Mouse (Mus musculus) adipocyte (in vitro differentiated cells): ENCODE data around the gene Ccdc88c.

Source experiments
- DNase-seq: peaks from one replicate; pipeline ENCODE4 v3.0.0-alpha.2; 2016; ENCODE audit warnings: low spot score

The Ccdc88c gene

GRCm38 (mm10) chr12:101028954-101029731 is at the start of gene Ccdc88c:
Ccdc88c (minus strand) TSS chr12:101029056.
- DNase-seq: peak; percentile 74

GRCm38 (mm10) chr12:101077955-101078354 is 49.1 kb upstream of the Ccdc88c start:
- DNase-seq: no peak

GRCm38 (mm10) chr12:101075433-101075832 is 46.6 kb upstream of the Ccdc88c start:
- DNase-seq: no peak

- peak; percentile 11 for DNase-seq
Observed at GRCm38 (mm10) chr12:101074821-101075429, 46.1 kb upstream of the Ccdc88c start.

- DNase-seq: no peak
Observed at GRCm38 (mm10) chr12:101069813-101070212, 41.0 kb upstream of the Ccdc88c start.

- no peak for DNase-seq
Observed at GRCm38 (mm10) chr12:101066329-101066728, 37.5 kb upstream of the Ccdc88c start.

GRCm38 (mm10) chr12:101039956-101040355 is 11.1 kb upstream of the Ccdc88c start:
- no peak for DNase-seq

- no peak for DNase-seq
Observed at GRCm38 (mm10) chr12:101028247-101028953, 456 bp downstream of the Ccdc88c start.

- no peak for DNase-seq
Observed at GRCm38 (mm10) chr12:101027451-101028246, 1.2 kb downstream of the Ccdc88c start.

GRCm38 (mm10) chr12:101026946-101027345 is 1.9 kb downstream of the Ccdc88c start:
- no peak for DNase-seq

- no peak for DNase-seq
Observed at GRCm38 (mm10) chr12:101026518-101026917, 2.3 kb downstream of the Ccdc88c start.

GRCm38 (mm10) chr12:101026025-101026424 is 2.8 kb downstream of the Ccdc88c start:
- DNase-seq: no peak

GRCm38 (mm10) chr12:101025379-101025778 is 3.5 kb downstream of the Ccdc88c start:
- DNase-seq: no peak

GRCm38 (mm10) chr12:101024824-101025223 is 4.0 kb downstream of the Ccdc88c start:
- DNase-seq: no peak

GRCm38 (mm10) chr12:101023143-101023542 is 5.7 kb downstream of the Ccdc88c start:
- DNase-seq: no peak

GRCm38 (mm10) chr12:101022353-101022752 is 6.5 kb downstream of the Ccdc88c start:
- no peak for DNase-seq

- no peak for DNase-seq
Observed at GRCm38 (mm10) chr12:101021484-101022226, 7.2 kb downstream of the Ccdc88c start.

- no peak for DNase-seq
Observed at GRCm38 (mm10) chr12:101020210-101021015, 8.4 kb downstream of the Ccdc88c start.

- DNase-seq: no peak
Observed at GRCm38 (mm10) chr12:101019443-101019842, 9.4 kb downstream of the Ccdc88c start.

GRCm38 (mm10) chr12:101019031-101019430 is 9.8 kb downstream of the Ccdc88c start:
- no peak for DNase-seq
